Mouse (Mus musculus) skeletal muscle tissue, postnatal 0 days (tissue): ENCODE measurements around the gene Rcan2. TPM values are rescaled to one million over a fixed set of nuclear protein-coding genes. Genes with fewer than 3 reads are reported as not detected.

ENCODE experiments used
- polyA plus RNA-seq: library from polyadenylated mRNA; unstranded; fragments of >200 nt; fragmentation: Nextera tagmentation; extraction: Ambion mirVana; gene quantifications from 2 replicates; pipeline ENCODE4 v1.2.1, GENCODE M21; 2015

The Rcan2 gene
- polyA plus RNA-seq: 7.2 TPM in 2 replicates

GRCm38 (mm10) chr17:43801077-43801476 lies at the start of gene Rcan2:
Rcan2 (plus strand) TSS chr17:43801351.

GRCm38 (mm10) chr17:44078631-44079350 lies 277.6 kb downstream of the Rcan2 start, which contains the start of gene Enpp5:
Enpp5 (plus strand) TSS chr17:44078813.

Other genes with a start within 250 kb of the Rcan2 start
- gene Pla2g7, start 233.3 kb upstream of the Rcan2 start, polyA plus RNA-seq: 21.0 and 23.0 TPM in 2 replicates
- gene Tdrd6, start 171.1 kb upstream of the Rcan2 start, polyA plus RNA-seq: 0.12 TPM in 1 of 2 replicates, not detected in the other
- gene Slc25a27, start 134.1 kb upstream of the Rcan2 start, polyA plus RNA-seq: 7.4 and 10.8 TPM in 2 replicates
- gene Cyp39a1, start 133.9 kb upstream of the Rcan2 start, polyA plus RNA-seq: 8.8 and 9.3 TPM in 2 replicates